ENCODE assay signal across 8 mouse cellular contexts in genomic region chr9:40811860-40812259, GRCm38 (mm10). TPM values are rescaled to one million over a fixed set of nuclear protein-coding genes. Genes with fewer than 3 reads are reported as not detected.
DNase-seq lines count a peak whose midpoint lies in the region; ATAC-seq and TF ChIP-seq lines count a peak whose summit lies in the region.

No protein-coding gene starts in this region.

- ATAC-seq in stomach, postnatal 0 days (ENCODE audit: low FRiP score, low TSS enrichment) = no peak

- H3K27me3 ChIP-seq in stomach, postnatal 0 days (ENCODE audit: control insufficient read depth, insufficient read depth, low read length) = no peaks in the 10 kb centered on the region

- peak; percentile 59 for TF ChIP-seq CTCF in stomach, postnatal 0 days (IDR thresholded peaks at IDR 0.05; ENCODE audit: low read depth)

- WGBS in stomach, postnatal 0 days = 61% methylated on average over 2 of the region's 2 CpGs

- DNase-seq in gastrocnemius, postnatal 10 days = peak; percentile 14
- no peak for DNase-seq in gastrocnemius, adult 18-20 months (ENCODE audit: low spot score)
- peak; percentile 25 for DNase-seq in lung, postnatal 10 days
- DNase-seq in lung, postnatal 36 days = no peak
- DNase-seq in T-cell, adult 2 months (ENCODE audit: low spot score) = peak; percentile 33
- DNase-seq in stomach, postnatal 0 days (ENCODE audit: low spot score) = no peak
- no peak for DNase-seq in left cerebral cortex, postnatal 36 days (ENCODE audit: low spot score in 2 of 2)
- DNase-seq in heart, postnatal 36 days = no peak

- no peak overlapping the region for H3K4me2 ChIP-seq in stomach, postnatal 0 days (replicated peaks; ENCODE audit: low read depth)

- H3K4me1 ChIP-seq in stomach, postnatal 0 days (replicated peaks; ENCODE audit: control insufficient read depth, insufficient read depth) = no peaks in the 10 kb centered on the region

- no peak overlapping the region for H3K9ac ChIP-seq in stomach, postnatal 0 days (ENCODE audit: low read length)

- no peak overlapping the region for H3K27ac ChIP-seq in stomach, postnatal 0 days (replicated peaks)

- H3K4me3 ChIP-seq in stomach, postnatal 0 days (ENCODE audit: low read depth, low read length) = no peak overlapping the region

- intact Hi-C loops in left cerebral cortex, postnatal 36 days (cut with DNase I) = no loop called here
- intact Hi-C loops in heart, postnatal 36 days (cut with DNase I) = no loop called here

- no peaks in the 10 kb centered on the region for H3K9me3 ChIP-seq in stomach, postnatal 0 days (ENCODE audit: control insufficient read depth, low read length)

- H3K36me3 ChIP-seq in stomach, postnatal 0 days (ENCODE audit: control insufficient read depth, insufficient read depth, low read length) = no peaks in the 10 kb centered on the region; the same call in 1 of the 2 replicates

- no peak for TF ChIP-seq EP300 in stomach, postnatal 0 days (optimal IDR thresholded peaks at IDR 0.05)

RNA-seq across cellular contexts. Expression of gene Hspa8, which starts 11.1 kb away (rescaled TPM):
- total RNA-seq in gastrocnemius, postnatal 10 days (2021) = 1,000 to 10,000 TPM; 1,094 to 1,113 TPM
- 1,000 to 10,000 TPM in 1 of 2 experiments, 100 to 1,000 TPM in 1; 992 to 1,504 TPM for total RNA-seq in gastrocnemius, adult 18-20 months (2021)
- polyA plus RNA-seq in stomach, postnatal 0 days (2015; fragmentation: Nextera tagmentation; extraction: Ambion mirVana) = 991 and 1,085 TPM in 2 replicates
- 1,000 to 10,000 TPM; 2,228 to 2,287 TPM for total RNA-seq in left cerebral cortex, postnatal 36 days (2021)
- 1,000 to 10,000 TPM; 1,282 to 1,390 TPM for total RNA-seq in heart, postnatal 36 days (2021)

Comparison
In these comparisons a context has a peak if more than half of its experiments do, and no peak if none do; other contexts are left out.
1. DNase-seq: peak in gastrocnemius, postnatal 10 days (single experiment), lung, postnatal 10 days (single experiment) and T-cell, adult 2 months (single experiment); none in gastrocnemius, adult 18-20 months (single experiment), lung, postnatal 36 days (single experiment), stomach, postnatal 0 days (single experiment), left cerebral cortex, postnatal 36 days (0 of 2) and heart, postnatal 36 days (0 of 2).